Mouse (Mus musculus) liver, embryonic 14.5 days (tissue): ENCODE data around the gene Parvb. TPM values are rescaled to one million over a fixed set of nuclear protein-coding genes. Genes with fewer than 3 reads are reported as not detected.

Source experiments
- ATAC-seq: fragments of 200-750 bp; cut with Nextera tagmentation; 2 replicates; pipeline ENCODE4 v1.8.0; 2017; ENCODE audit warnings: moderate number of reproducible peaks, mild to moderate bottlenecking, moderate library complexity; ENCODE audit not compliant: insufficient read depth
- DNase-seq, 3 experiments: peaks; one replicate each; pipeline ENCODE4 v3.0.0-alpha.2; 2012 to 2013; ENCODE audit warnings: low read depth in 3 of 3, low spot score in 3 of 3
- H3K27ac ChIP-seq: fragments of 300-500 bp; sonication (generic); 2 replicates; pipeline ENCODE4 v1.5.1; 2014; ENCODE audit warnings: moderate library complexity, mild to moderate bottlenecking, control low read depth, inconsistent platforms
- H3K27me3 ChIP-seq: fragments of 300-500 bp; sonication (generic); 2 replicates; pipeline ENCODE4 v1.6.1; 2014; ENCODE audit warnings: mild to moderate bottlenecking, low read length, moderate library complexity; ENCODE audit not compliant: control insufficient read depth, insufficient read depth
- H3K36me3 ChIP-seq: fragments of 300-500 bp; sonication (generic); replicated peaks from 2 replicates; pipeline ENCODE4 v1.6.1; 2014; ENCODE audit warnings: low read depth; ENCODE audit not compliant: control insufficient read depth, insufficient read depth
- H3K4me1 ChIP-seq, 2 experiments: fragments of 200-500 bp in 1 of 2; fragments of 300-500 bp in 1 of 2; sonication (generic) in 1 of 2; replicated peaks; 2 replicates each; pipeline ENCODE4 v1.6.1; 2012 to 2014; ENCODE audit warnings: antibody characterized with exemption in 1 of 2, inconsistent platforms in 1 of 2, low read length in 1 of 2; ENCODE audit not compliant: control insufficient read depth in 2 of 2, insufficient read depth in 2 of 2
- H3K4me2 ChIP-seq: fragments of 300-500 bp; sonication (generic); 2 replicates; pipeline ENCODE4 v1.6.1; 2014; ENCODE audit warnings: low read depth, mild to moderate bottlenecking, control low read depth, moderate library complexity
- H3K4me3 ChIP-seq, 2 experiments: fragments of 200-500 bp in 1 of 2; fragments of 300-500 bp in 1 of 2; sonication (generic) in 1 of 2; 2 replicates each; pipeline ENCODE4 v1.5.1; 2012 to 2014; ENCODE audit warnings: low read depth in 2 of 2, low read length in 2 of 2, mild to moderate bottlenecking in 2 of 2, control low read depth in 1 of 2, inconsistent platforms in 1 of 2, moderate library complexity in 1 of 2; ENCODE audit not compliant: insufficient read depth in 1 of 2
- H3K9ac ChIP-seq: fragments of 300-500 bp; sonication (generic); replicated peaks from 2 replicates; pipeline ENCODE4 v1.6.1; 2014; ENCODE audit warnings: mild to moderate bottlenecking, control low read depth, moderate library complexity
- H3K9me3 ChIP-seq: fragments of 300-500 bp; sonication (generic); 2 replicates; pipeline ENCODE4 v1.6.1; 2016; ENCODE audit warnings: low read length, mixed read lengths; ENCODE audit not compliant: control insufficient read depth
- CTCF ChIP-seq: IDR thresholded peaks from 2 replicates; pipeline ENCODE4 v1.5.1; 2016; ENCODE audit warnings: antibody characterized with exemption, low read depth, control low read depth
- EP300 ChIP-seq: IDR thresholded peaks from 2 replicates; pipeline ENCODE4 v1.6.1; 2016; ENCODE audit warnings: antibody characterized with exemption, low read depth
- whole genome bisulfite sequencing: fragments of 180-500 bp; shearing (Covaris S2); extraction: QIAGEN DNeasy Blood & Tissue Kit; methylation state at CpG from one replicate; pipeline ENCODE4 v1.1.7; 2014; ENCODE audit not compliant: insufficient replicate concordance; 5-methylcytosine and 5-hydroxymethylcytosine counted together
- polyA plus RNA-seq, 2 experiments: library from polyadenylated mRNA; depleted of rRNA in 1 of 2; stranded (reverse) in 1 of 2; unstranded in 1 of 2; fragments of >200 nt; fragmentation: Nextera tagmentation in 1 of 2; extraction: Ambion mirVana in 1 of 2; gene quantifications; 2 replicates each; pipeline versions ENCODE4 v1.2.1 to v1.2.3; 2012 to 2014

Gene Parvb
- polyA plus RNA-seq, 2 experiments: 7.3 to 22.6 TPM

- DNase-seq (no peak), ATAC-seq (no peak)
- TF ChIP-seq EP300 (no peak), CTCF (no peak)
- no peak overlapping the region for H3K4me2 ChIP-seq
- no peak overlapping the region for H3K27ac ChIP-seq
- no peaks in the 10 kb centered on the region for H3K36me3 ChIP-seq
- no peaks in the 10 kb centered on the region for H3K4me1 ChIP-seq
- 75% methylated on average over 7 of the region's 7 CpGs for WGBS
- peaks cover 4% of the 10 kb centered on the region for H3K9me3 ChIP-seq
- no peak overlapping the region for H3K9ac ChIP-seq
- H3K4me3 ChIP-seq: no peak overlapping the region
- H3K27me3 ChIP-seq: no peaks in the 10 kb centered on the region
These were observed 13.3 kb downstream of the Parvb start for GRCm38 (mm10) chr15:84245104-84245503.

GRCm38 (mm10) chr15:84246195-84246594 is 14.4 kb downstream of the Parvb start:
- DNase-seq (no peak), ATAC-seq (no peak)
- Histone ChIP-seq H3K9me3 (peaks cover 4% of the 10 kb centered on the region), H3K9ac (no peak overlapping the region), H3K4me1 (no peaks in the 10 kb centered on the region), H3K27ac (no peak overlapping the region), H3K4me3 (no peak overlapping the region), H3K27me3 (no peaks in the 10 kb centered on the region), H3K4me2 (no peak overlapping the region), H3K36me3 (no peaks in the 10 kb centered on the region)
- WGBS: 77% methylated on average over 6 of the region's 6 CpGs
- no peak for TF ChIP-seq CTCF
- TF ChIP-seq EP300: no peak

DNA sequence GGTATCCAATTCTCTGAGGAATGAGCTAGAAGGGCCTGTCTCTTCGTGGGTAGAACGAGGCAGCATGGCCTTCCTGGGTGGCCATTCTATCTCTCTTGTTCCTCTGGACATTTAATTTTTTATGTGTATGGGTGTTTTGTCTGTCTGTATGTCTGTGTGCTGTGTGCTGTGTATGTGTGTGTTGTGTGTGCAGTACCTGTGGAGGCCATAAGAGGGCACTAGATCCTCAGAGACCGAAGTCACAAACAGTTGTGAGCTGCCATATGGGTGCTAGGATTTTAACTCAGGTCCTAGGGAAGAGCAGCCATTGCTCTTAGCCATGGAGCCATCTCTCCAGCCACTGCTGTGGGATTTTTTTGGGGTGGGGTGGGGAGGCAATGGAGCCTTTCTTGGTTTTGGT is 15.5 kb downstream of the Parvb start:
- Histone ChIP-seq H3K36me3 (no peaks in the 10 kb centered on the region), H3K9ac (no peak overlapping the region), H3K4me2 (no peak overlapping the region), H3K4me3 (no peak overlapping the region), H3K4me1 (no peaks in the 10 kb centered on the region), H3K9me3 (peaks cover 4% of the 10 kb centered on the region), H3K27me3 (no peaks in the 10 kb centered on the region), H3K27ac (no peak overlapping the region)
- peak; percentile 52 for TF ChIP-seq CTCF
- TF ChIP-seq EP300: no peak
- 89% methylated on average over 3 of the region's 3 CpGs for WGBS
- DNase-seq: no peak
- no peak for ATAC-seq

DNA sequence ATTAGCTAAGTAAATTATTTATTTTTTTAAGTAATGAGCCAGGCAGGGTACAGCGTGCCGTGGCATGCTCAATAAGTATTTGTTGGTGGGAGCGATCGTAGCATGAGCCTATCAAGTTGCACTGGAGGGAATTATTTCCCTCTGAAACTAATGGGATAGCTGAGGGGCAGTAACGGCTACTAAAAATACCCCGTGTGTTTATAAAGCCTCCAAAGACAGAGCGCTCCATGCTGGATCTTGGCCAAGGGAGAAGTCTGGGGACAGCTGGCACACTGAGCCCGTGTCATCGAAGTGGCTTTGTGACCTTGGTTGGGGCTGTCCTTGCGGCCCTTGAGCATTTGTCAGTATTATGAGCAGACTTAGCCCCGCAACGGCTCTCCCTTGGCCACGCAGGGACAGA is 19.4 kb downstream of the Parvb start:
- Histone ChIP-seq H3K27me3 (no peaks in the 10 kb centered on the region), H3K4me3 (no peak overlapping the region), H3K4me1 (peaks cover 0 to 4% of the 10 kb centered on the region in 2 experiments; a peak in 1 of 4 replicates), H3K9ac (no peak overlapping the region), H3K36me3 (no peaks in the 10 kb centered on the region), H3K4me2 (no peak overlapping the region), H3K27ac (no peak overlapping the region), H3K9me3 (peaks cover 4% of the 10 kb centered on the region)
- ATAC-seq (no peak), DNase-seq (no peak)
- 83% methylated on average over 13 of the region's 13 CpGs for WGBS
- TF ChIP-seq CTCF (no peak), EP300 (no peak)

- no peaks in the 10 kb centered on the region for H3K27me3 ChIP-seq
- H3K9ac ChIP-seq: no peak overlapping the region
- no peak overlapping the region for H3K4me3 ChIP-seq
- DNase-seq: no peak
- H3K9me3 ChIP-seq: no peaks in the 10 kb centered on the region
- WGBS: 74% methylated on average over 7 of the region's 7 CpGs
- TF ChIP-seq CTCF (no peak), EP300 (no peak)
- H3K4me1 ChIP-seq: peaks cover 2 to 12% of the 10 kb centered on the region in 2 experiments; a peak in 2 of 4 replicates
- H3K27ac ChIP-seq: no peak overlapping the region
- no peaks in the 10 kb centered on the region for H3K36me3 ChIP-seq
- H3K4me2 ChIP-seq: no peak overlapping the region
- ATAC-seq: no peak
These were observed 20.8 kb downstream of the Parvb start for GRCm38 (mm10) chr15:84252645-84253044.
